Mouse (Mus musculus) macrophage (primary cell): ENCODE results near the gene Pcf11. TPM values are rescaled to one million over a fixed set of nuclear protein-coding genes. Genes with fewer than 3 reads are reported as not detected.

Source experiments
- polyA plus RNA-seq: library from polyadenylated mRNA; stranded (reverse); fragments of 250-400 nt; gene quantifications from 3 replicates; pipeline ENCODE4 v1.2.4, GENCODE M21; 2018; ENCODE audit warnings: inconsistent platforms

Gene Pcf11
- polyA plus RNA-seq, 1 experiment from 2014 or later: 27.8 TPM

Other genes starting within 250 kb of the Pcf11 start
- 24.2 to 30.2 TPM (median 27.1 TPM) in 3 replicates for gene Ccdc90b, start 108.8 kb downstream of the Pcf11 start, polyA plus RNA-seq
- gene Ankrd42, start 32.8 kb downstream of the Pcf11 start, polyA plus RNA-seq: 0.38 to 0.74 TPM (median 0.69 TPM) in 3 replicates
- 0.19 TPM in 1 of 3 replicates, not detected in the others for gene Rab30, start 71.7 kb upstream of the Pcf11 start, polyA plus RNA-seq
- gene Ddias, start 204.3 kb upstream of the Pcf11 start, polyA plus RNA-seq: 0.74 to 3.9 TPM (median 2.4 TPM) in 3 replicates
- gene Prcp, start 204.5 kb upstream of the Pcf11 start, polyA plus RNA-seq: 48.9 to 131 TPM (median 120 TPM) in 3 replicates